Mouse (Mus musculus) embryonic facial prominence, embryonic 11.5 days (tissue): Measurements from ENCODE around the gene Slc24a2. TPM values are rescaled to one million over a fixed set of nuclear protein-coding genes. Genes with fewer than 3 reads are reported as not detected.
A peak's percentile ranks its signal among the peaks of the same experiment; 100 is the strongest.

Experiments used
- ATAC-seq: fragments of 200-750 bp; cut with Nextera tagmentation; replicated peaks from 2 replicates; pipeline ENCODE4 v1.8.0; 2017; ENCODE audit warnings: low read depth; ENCODE audit not compliant: insufficient number of reproducible peaks, low FRiP score, low TSS enrichment
- DNase-seq: peaks from one replicate; pipeline ENCODE4 v3.0.0-alpha.2; 2015; ENCODE audit warnings: low spot score
- H3K27ac ChIP-seq: fragments of 300-500 bp; sonication (generic); replicated peaks from 2 replicates; pipeline ENCODE4 v1.5.1; 2014; ENCODE audit warnings: mild to moderate bottlenecking, low read depth, low read length, control low read depth
- H3K27me3 ChIP-seq: fragments of 300-500 bp; sonication (generic); 2 replicates; pipeline ENCODE4 v1.6.1; 2014; ENCODE audit warnings: mild to moderate bottlenecking, low read length, moderate library complexity, mixed read lengths; ENCODE audit not compliant: control insufficient read depth, insufficient read depth
- H3K36me3 ChIP-seq: fragments of 300-500 bp; sonication (generic); replicated peaks from 2 replicates; pipeline ENCODE4 v1.6.1; 2014; ENCODE audit warnings: low read depth, mild to moderate bottlenecking, low read length, moderate library complexity, mixed read lengths; ENCODE audit not compliant: control insufficient read depth, insufficient read depth
- H3K4me1 ChIP-seq: fragments of 300-500 bp; sonication (generic); 2 replicates; pipeline ENCODE4 v1.6.1; 2014; ENCODE audit warnings: low read length, mixed read lengths; ENCODE audit not compliant: control insufficient read depth, insufficient read depth
- H3K4me2 ChIP-seq: fragments of 300-500 bp; sonication (generic); 2 replicates; pipeline ENCODE4 v1.6.1; 2014; ENCODE audit warnings: low read depth, mild to moderate bottlenecking, control low read depth, low read length, moderate library complexity
- H3K4me3 ChIP-seq: fragments of 300-500 bp; sonication (generic); 2 replicates; pipeline ENCODE4 v1.5.1; 2014; ENCODE audit warnings: low read depth, low read length, control low read depth
- H3K9ac ChIP-seq: fragments of 300-500 bp; sonication (generic); replicated peaks from 2 replicates; pipeline ENCODE4 v1.6.1; 2014; ENCODE audit warnings: mild to moderate bottlenecking, control low read depth, low read length
- H3K9me3 ChIP-seq: fragments of 300-500 bp; sonication (generic); replicated peaks from 2 replicates; pipeline ENCODE4 v1.6.1; 2016; ENCODE audit warnings: mild to moderate bottlenecking, low read length, inconsistent platforms, mixed read lengths; ENCODE audit not compliant: control insufficient read depth
- WGBS: fragments of 180-500 bp; shearing (Covaris S2); extraction: QIAGEN DNeasy Blood & Tissue Kit; methylation state at CpG from one replicate; pipeline ENCODE4 v1.1.7; 2014; 5-methylcytosine and 5-hydroxymethylcytosine counted together
- polyA plus RNA-seq: library from polyadenylated mRNA; unstranded; fragments of >200 nt; fragmentation: Nextera tagmentation; extraction: Ambion mirVana; gene quantifications from 2 replicates; pipeline ENCODE4 v1.2.1, GENCODE M21; 2014

Gene Slc24a2
- polyA plus RNA-seq, 1 experiment from 2014 or later = 0.39 TPM

DNA sequence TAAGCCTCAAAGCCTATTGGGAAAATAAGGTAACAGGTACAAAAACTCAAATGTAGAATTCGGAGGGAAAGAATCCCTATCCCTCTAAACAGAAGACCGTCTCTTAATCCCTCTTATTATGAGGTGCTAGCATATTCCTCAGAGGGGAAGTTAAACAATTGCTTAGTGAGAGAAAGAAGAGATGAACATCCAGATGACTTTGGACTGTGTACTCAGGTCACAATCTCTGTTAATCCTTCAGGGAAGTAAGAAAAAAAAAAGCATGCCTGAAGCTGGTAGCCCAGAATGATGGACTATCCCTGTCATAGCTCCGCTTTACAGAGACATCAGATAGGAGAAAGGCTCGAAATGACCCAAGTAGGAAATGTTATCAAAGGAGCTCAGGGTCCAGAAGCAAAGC is 151.0 kb downstream of the Slc24a2 start:
- WGBS = 83% methylated on average over 4 of the region's 4 CpGs
- Histone ChIP-seq H3K4me2 (no peak overlapping the region), H3K4me1 (no peaks in the 10 kb centered on the region)

DNA sequence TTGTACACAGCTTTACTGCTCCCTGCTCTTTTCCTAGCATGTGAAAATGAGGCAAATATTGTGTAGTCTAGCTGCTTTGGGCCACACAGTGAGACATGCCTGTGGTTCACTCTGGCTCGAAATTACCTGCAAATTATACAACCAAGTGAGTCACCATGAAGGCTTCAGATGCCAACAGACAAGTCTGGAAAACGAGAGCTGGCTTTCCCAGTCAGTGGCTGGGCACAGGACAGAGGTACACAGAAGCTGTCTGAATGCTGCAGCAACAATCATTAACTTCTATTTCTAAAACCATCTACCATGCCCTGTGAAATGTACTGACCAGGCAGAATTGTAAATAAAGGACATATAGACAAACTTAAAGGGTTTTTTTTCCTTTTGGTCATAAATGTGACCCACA is 151.6 kb downstream of the Slc24a2 start:
- H3K9me3 ChIP-seq = no peaks in the 10 kb centered on the region
- DNase-seq (no peak), ATAC-seq (no peak)
- no peaks in the 10 kb centered on the region for H3K36me3 ChIP-seq
- no peaks in the 10 kb centered on the region for H3K4me1 ChIP-seq
- no peaks in the 10 kb centered on the region for H3K27me3 ChIP-seq
- no peak overlapping the region for H3K27ac ChIP-seq
- no peak overlapping the region for H3K9ac ChIP-seq
- H3K4me2 ChIP-seq = no peak overlapping the region
- H3K4me3 ChIP-seq = no peak overlapping the region
- WGBS = 58% methylated on average over 2 of the region's 2 CpGs

More for the DNA sequence above, 151.0 kb downstream of the Slc24a2 start:
- Histone ChIP-seq H3K9ac (no peak overlapping the region), H3K4me3 (no peak overlapping the region), H3K9me3 (no peaks in the 10 kb centered on the region), H3K36me3 (no peaks in the 10 kb centered on the region), H3K27ac (no peak overlapping the region), H3K27me3 (no peaks in the 10 kb centered on the region)
- DNase-seq = no peak
- ATAC-seq = no peak

DNA sequence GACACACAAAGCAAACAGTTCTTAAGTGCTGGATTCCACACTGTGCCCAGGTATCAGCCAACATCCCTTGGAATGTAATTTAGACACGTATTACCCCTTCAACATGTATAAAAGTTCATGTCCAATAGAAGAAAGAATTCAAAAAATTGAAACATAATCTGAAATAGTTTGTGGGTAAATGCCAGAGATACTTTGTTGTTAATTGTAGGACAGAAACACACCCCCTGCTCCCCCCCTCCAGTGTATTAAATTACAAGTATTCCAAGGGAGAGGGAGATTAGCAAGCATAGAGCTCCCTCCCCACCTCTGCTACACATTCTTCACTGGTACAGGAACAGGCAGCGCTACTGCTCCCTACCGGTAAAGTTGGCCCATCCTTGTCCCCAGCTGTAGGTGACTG is 154.5 kb downstream of the Slc24a2 start:
- no peaks in the 10 kb centered on the region for H3K4me1 ChIP-seq
- H3K4me3 ChIP-seq = no peak overlapping the region
- H3K36me3 ChIP-seq = no peaks in the 10 kb centered on the region
- H3K4me2 ChIP-seq = no peak overlapping the region
- H3K27ac ChIP-seq = no peak overlapping the region
- H3K9me3 ChIP-seq = no peaks in the 10 kb centered on the region
- ATAC-seq (no peak), DNase-seq (peak; percentile 11)
- H3K27me3 ChIP-seq = no peaks in the 10 kb centered on the region
- no peak overlapping the region for H3K9ac ChIP-seq
- WGBS = 49% methylated on average over 3 of the region's 3 CpGs

DNA sequence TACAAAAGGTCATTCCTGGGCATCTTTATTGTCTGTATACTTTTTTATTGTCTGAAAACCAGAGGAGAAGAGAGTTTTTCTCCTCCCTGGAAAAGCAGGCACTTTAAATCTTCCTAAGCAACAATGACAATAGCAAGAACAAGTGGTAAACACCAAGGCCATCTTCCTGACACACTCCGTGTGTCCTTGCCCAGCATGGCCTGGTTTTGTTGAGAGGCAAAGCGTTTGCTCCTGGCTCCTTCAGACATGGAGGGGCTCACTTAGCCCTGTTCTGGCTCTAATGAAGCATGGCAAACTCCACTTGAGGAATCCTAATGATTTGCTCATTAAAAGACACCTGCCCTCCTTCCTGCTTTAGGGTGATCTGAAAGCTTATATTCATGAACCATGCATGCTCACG is 162.2 kb downstream of the Slc24a2 start:
- H3K4me1 ChIP-seq = no peaks in the 10 kb centered on the region
- no peak overlapping the region for H3K4me2 ChIP-seq
- no peaks in the 10 kb centered on the region for H3K9me3 ChIP-seq
- ATAC-seq (no peak), DNase-seq (no peak)
- WGBS = 69% methylated on average over 3 of the region's 3 CpGs
- H3K4me3 ChIP-seq = no peak overlapping the region
- no peak overlapping the region for H3K9ac ChIP-seq
- H3K27ac ChIP-seq = no peak overlapping the region
- no peaks in the 10 kb centered on the region for H3K27me3 ChIP-seq
- H3K36me3 ChIP-seq = no peaks in the 10 kb centered on the region

DNA sequence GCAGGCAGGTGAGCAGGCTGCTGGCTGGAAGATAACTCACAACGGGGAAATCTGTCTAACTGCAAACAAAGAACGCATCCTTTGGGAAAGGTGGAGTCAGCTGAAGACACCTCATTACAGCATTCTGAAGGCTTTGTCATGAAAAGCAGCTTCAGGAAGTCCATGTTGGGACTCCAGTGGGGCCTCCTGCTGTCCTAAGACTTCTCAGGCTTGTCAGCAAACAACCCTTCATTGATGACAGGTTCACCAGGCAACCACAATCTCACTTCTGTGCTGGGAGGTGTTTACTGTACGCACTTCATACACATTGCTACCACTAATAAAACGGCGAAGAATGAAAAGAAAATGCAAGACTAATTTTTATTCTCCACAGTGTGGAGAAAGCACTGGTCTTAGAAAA is 165.1 kb downstream of the Slc24a2 start:
- Histone ChIP-seq H3K27ac (no peak overlapping the region), H3K4me3 (no peak overlapping the region), H3K4me1 (no peaks in the 10 kb centered on the region), H3K27me3 (no peaks in the 10 kb centered on the region), H3K9me3 (no peaks in the 10 kb centered on the region), H3K36me3 (no peaks in the 10 kb centered on the region), H3K4me2 (no peak overlapping the region), H3K9ac (no peak overlapping the region)
- 81% methylated on average over 5 of the region's 5 CpGs for WGBS
- ATAC-seq = no peak
- DNase-seq = no peak

DNA sequence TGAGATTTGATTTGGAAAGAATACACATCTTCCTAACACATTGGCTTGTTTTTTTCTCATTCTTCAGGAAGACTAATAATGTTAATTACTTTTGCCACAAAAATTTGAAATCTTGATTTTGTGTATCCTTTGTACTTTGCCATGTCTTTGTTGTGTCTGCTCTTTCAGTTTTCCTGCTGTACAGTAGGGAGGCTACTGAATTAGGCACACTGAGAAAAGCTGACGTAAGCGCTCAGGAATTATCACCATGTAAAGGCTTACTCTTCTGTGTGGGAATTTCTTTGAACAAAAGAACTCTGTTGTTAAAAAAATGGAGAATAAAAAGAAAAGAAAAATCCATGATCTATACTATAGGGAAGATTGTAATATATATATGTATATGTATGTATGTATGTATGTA is 165.7 kb downstream of the Slc24a2 start:
- no peak for DNase-seq
- Histone ChIP-seq H3K4me2 (no peak overlapping the region), H3K4me1 (no peaks in the 10 kb centered on the region), H3K4me3 (no peak overlapping the region), H3K27me3 (no peaks in the 10 kb centered on the region), H3K36me3 (no peaks in the 10 kb centered on the region), H3K9me3 (no peaks in the 10 kb centered on the region), H3K27ac (no peak overlapping the region), H3K9ac (no peak overlapping the region)
- 80% methylated on average over 2 of the region's 2 CpGs for WGBS
- ATAC-seq = no peak

DNA sequence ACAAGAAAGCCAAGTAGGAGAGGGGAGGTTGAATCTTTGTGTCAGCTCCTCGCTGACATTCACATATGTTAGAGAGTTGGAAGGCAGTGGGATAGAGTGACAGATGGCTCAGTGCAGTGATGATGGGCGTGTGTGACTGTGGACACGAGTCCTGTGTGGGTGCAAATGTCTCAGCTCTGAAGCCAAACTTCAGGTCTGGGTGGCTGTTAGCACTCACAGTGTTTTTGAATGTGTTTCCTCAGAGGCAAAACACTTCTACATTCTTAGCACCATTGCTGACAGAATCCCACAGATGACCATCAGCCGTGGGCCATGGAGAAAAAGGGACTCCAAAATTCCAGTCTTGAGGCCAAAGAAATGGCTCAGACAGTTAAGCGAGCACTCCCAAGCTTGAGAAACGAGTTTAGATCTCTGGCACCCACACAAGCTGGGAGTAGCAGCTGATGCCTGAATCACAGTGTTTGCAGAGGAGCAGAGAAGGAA is 167.5 kb downstream of the Slc24a2 start:
- no peak for ATAC-seq
- WGBS = 81% methylated on average over 6 of the region's 6 CpGs

DNA sequence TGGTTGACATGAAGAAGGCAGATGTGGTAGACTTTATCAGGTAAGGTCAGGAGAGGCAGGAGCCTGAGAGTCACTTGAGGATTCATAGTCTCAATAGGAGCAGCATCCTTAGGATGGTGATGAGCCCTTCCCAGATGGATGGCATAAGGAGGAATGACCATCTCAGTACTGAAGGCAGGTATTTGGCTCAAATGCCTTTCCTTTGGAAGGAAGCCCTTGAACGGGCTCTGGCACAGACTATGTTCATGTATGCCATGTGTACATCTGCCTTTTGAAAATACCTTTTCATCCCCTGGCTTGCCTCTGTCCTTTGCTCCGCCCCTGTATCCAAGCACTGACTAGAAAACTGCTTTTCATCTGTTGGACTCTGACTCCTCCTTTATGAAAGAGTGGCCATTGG is 168.6 kb downstream of the Slc24a2 start:
- Histone ChIP-seq H3K4me2 (no peak overlapping the region), H3K36me3 (no peaks in the 10 kb centered on the region), H3K27ac (no peak overlapping the region), H3K27me3 (no peaks in the 10 kb centered on the region), H3K9ac (no peak overlapping the region), H3K4me3 (no peak overlapping the region), H3K9me3 (no peaks in the 10 kb centered on the region), H3K4me1 (no peaks in the 10 kb centered on the region)
- 83% methylated on average over 2 of the region's 2 CpGs for WGBS
- DNase-seq = no peak
- no peak for ATAC-seq

More for the DNA sequence above, 167.5 kb downstream of the Slc24a2 start:
- no peak for DNase-seq
- Histone ChIP-seq H3K4me3 (no peak overlapping the region), H3K9ac (no peak overlapping the region), H3K4me1 (no peaks in the 10 kb centered on the region), H3K9me3 (no peaks in the 10 kb centered on the region), H3K36me3 (no peaks in the 10 kb centered on the region), H3K27me3 (no peaks in the 10 kb centered on the region), H3K27ac (no peak overlapping the region), H3K4me2 (no peak overlapping the region)
